Mouse (Mus musculus): ENCODE measurements around the gene Senp3.

Senp3 gene

GRCm38 (mm10) chr11:69680136-69680855 lies 1.6 kb downstream of the Senp3 start:
- no peak for DNase-seq (ENCODE audit: low spot score)

GRCm38 (mm10) chr11:69679144-69679543 lies 2.7 kb downstream of the Senp3 start:
- DNase-seq (ENCODE audit: low spot score), result no peak

GRCm38 (mm10) chr11:69672211-69672706 lies 9.6 kb downstream of the Senp3 start, which contains the start of gene Eif4a1:
Gene Eif4a1 (minus strand): TSS chr11:69672423.
- peak; percentile 100 for DNase-seq (ENCODE audit: low spot score)

- no peak for DNase-seq (ENCODE audit: low spot score)
These were observed 10.2 kb downstream of the Senp3 start for GRCm38 (mm10) chr11:69671726-69672124.

- DNase-seq (ENCODE audit: low spot score), result peak; percentile 96
These were observed 10.8 kb downstream of the Senp3 start for GRCm38 (mm10) chr11:69670786-69671725.

GRCm38 (mm10) chr11:69666665-69667005 lies 15.2 kb downstream of the Senp3 start:
- no peak for DNase-seq (ENCODE audit: low spot score)

- DNase-seq (ENCODE audit: low spot score), result peak; percentile 54
These were observed 15.8 kb downstream of the Senp3 start, which contains the start of gene Cd68 for GRCm38 (mm10) chr11:69665961-69666664. Gene Cd68 (minus strand): TSS chr11:69666153.

- DNase-seq (ENCODE audit: low spot score), result no peak
These were observed 16.4 kb downstream of the Senp3 start for GRCm38 (mm10) chr11:69665457-69665960.

- no peak for DNase-seq (ENCODE audit: low spot score)
These were observed 17.0 kb downstream of the Senp3 start for GRCm38 (mm10) chr11:69664841-69665240.

GRCm38 (mm10) chr11:69663795-69664194 lies 18.1 kb downstream of the Senp3 start:
- DNase-seq (ENCODE audit: low spot score), result peak; percentile 90

- peak; percentile 56 for DNase-seq (ENCODE audit: low spot score)
These were observed 18.8 kb downstream of the Senp3 start for GRCm38 (mm10) chr11:69662967-69663671.

- peak; percentile 96 for DNase-seq (ENCODE audit: low spot score)
These were observed 19.5 kb downstream of the Senp3 start, which contains the start of gene Mpdu1 for GRCm38 (mm10) chr11:69662213-69662966. Gene Mpdu1 (minus strand): TSS chr11:69662642.

- DNase-seq (ENCODE audit: low spot score), result peak; percentile 96
These were observed 20.5 kb downstream of the Senp3 start for GRCm38 (mm10) chr11:69661221-69661881.

- DNase-seq (ENCODE audit: low spot score), result no peak
These were observed 24.4 kb downstream of the Senp3 start for GRCm38 (mm10) chr11:69657462-69657881.

- peak; percentile 55 for DNase-seq (ENCODE audit: low spot score)
These were observed 25.0 kb downstream of the Senp3 start for GRCm38 (mm10) chr11:69656617-69657461.

GRCm38 (mm10) chr11:69656065-69656455 lies 25.8 kb downstream of the Senp3 start:
- DNase-seq (ENCODE audit: low spot score), result no peak

- no peak for DNase-seq (ENCODE audit: low spot score)
These were observed 26.4 kb downstream of the Senp3 start, which contains the start of gene Sox15 for GRCm38 (mm10) chr11:69655264-69656064. Gene Sox15 (plus strand): TSS chr11:69655314.

- no peak for DNase-seq (ENCODE audit: low spot score)
These were observed 27.1 kb downstream of the Senp3 start for GRCm38 (mm10) chr11:69654760-69655159.
